Mouse (Mus musculus) midbrain, postnatal 0 days (tissue): ENCODE results near the gene Ppbp. TPM values are rescaled to one million over a fixed set of nuclear protein-coding genes. Genes with fewer than 3 reads are reported as not detected.

Source experiments
- ATAC-seq: fragments of 200-750 bp; cut with Nextera tagmentation; 2 replicates; pipeline ENCODE4 v1.8.0; 2017; ENCODE audit warnings: moderate number of reproducible peaks, mild to moderate bottlenecking, moderate TSS enrichment, moderate library complexity; ENCODE audit not compliant: low FRiP score
- DNase-seq: peaks from one replicate; pipeline ENCODE4 v3.0.0-alpha.2; 2015; ENCODE audit warnings: low spot score
- H3K27ac ChIP-seq: fragments of 300-500 bp; sonication (generic); 2 replicates; pipeline ENCODE4 v1.5.1; 2014; ENCODE audit warnings: low read depth, mild to moderate bottlenecking, low read length, mixed read lengths
- H3K27me3 ChIP-seq: fragments of 300-500 bp; sonication (generic); 2 replicates; pipeline ENCODE4 v1.6.1; 2014; ENCODE audit warnings: low read length, control low read depth, mixed read lengths; ENCODE audit not compliant: insufficient read depth
- H3K36me3 ChIP-seq: fragments of 300-500 bp; sonication (generic); 2 replicates; pipeline ENCODE4 v1.6.1; 2014; ENCODE audit warnings: low read length, control low read depth, mixed read lengths; ENCODE audit not compliant: insufficient read depth
- H3K4me1 ChIP-seq: fragments of 300-500 bp; sonication (generic); 2 replicates; pipeline ENCODE4 v1.6.1; 2014; ENCODE audit warnings: mild to moderate bottlenecking, control low read depth, antibody characterized with exemption, low read length, mixed read lengths; ENCODE audit not compliant: insufficient read depth
- H3K4me2 ChIP-seq: fragments of 300-500 bp; sonication (generic); 2 replicates; pipeline ENCODE4 v1.6.1; 2014; ENCODE audit warnings: low read depth, mild to moderate bottlenecking, low read length, mixed read lengths; ENCODE audit not compliant: poor library complexity, severe bottlenecking
- H3K4me3 ChIP-seq: fragments of 300-500 bp; sonication (generic); 2 replicates; pipeline ENCODE4 v1.5.1; 2014; ENCODE audit warnings: low read depth, mild to moderate bottlenecking, low read length, moderate library complexity
- H3K9ac ChIP-seq: fragments of 300-500 bp; sonication (generic); replicated peaks from 2 replicates; pipeline ENCODE4 v1.6.1; 2014; ENCODE audit warnings: mild to moderate bottlenecking, low read length, moderate library complexity, mixed read lengths; ENCODE audit not compliant: poor library complexity, severe bottlenecking
- H3K9me3 ChIP-seq: fragments of 300-500 bp; sonication (generic); 2 replicates; pipeline ENCODE4 v1.6.1; 2016; ENCODE audit warnings: low read length, control low read depth
- CTCF ChIP-seq: IDR thresholded peaks from 2 replicates; pipeline ENCODE4 v1.5.1; 2016; ENCODE audit warnings: antibody characterized with exemption, mild to moderate bottlenecking
- WGBS: fragments of 180-500 bp; shearing (Covaris S2); extraction: QIAGEN DNeasy Blood & Tissue Kit; methylation state at CpG from one replicate; pipeline ENCODE4 v1.1.7; 2014; 5-methylcytosine and 5-hydroxymethylcytosine counted together
- polyA plus RNA-seq: library from polyadenylated mRNA; unstranded; fragments of >200 nt; fragmentation: Nextera tagmentation; extraction: Ambion mirVana; gene quantifications from 2 replicates; pipeline ENCODE4 v1.2.1, GENCODE M21; 2015
- total RNA-seq: library from RNA; depleted of rRNA; stranded (reverse); fragments of >200 nt; gene quantifications from 2 replicates; pipeline ENCODE4 v1.2.3, GENCODE M21; 2014

Ppbp gene
- total and polyA plus RNA-seq, 2 experiments from 2014 or later: 0.19 TPM; not detected in 1

GRCm38 (mm10) chr5:90758020-90758605 lies 10.2 kb upstream of the Ppbp start:
- no peak for ATAC-seq
- peak; percentile 49 for DNase-seq
- Histone ChIP-seq H3K9ac (no peak overlapping the region), H3K27ac (no peak overlapping the region), H3K4me2 (no peak overlapping the region), H3K9me3 (no peaks in the 10 kb centered on the region), H3K4me1 (peaks cover 3% of the 10 kb centered on the region; the same call in 1 of the 2 replicates), H3K27me3 (no peaks in the 10 kb centered on the region), H3K36me3 (no peaks in the 10 kb centered on the region), H3K4me3 (no peak overlapping the region)
- TF ChIP-seq CTCF: no peak
- WGBS: 39% methylated on average over 5 of the region's 5 CpGs

DNA sequence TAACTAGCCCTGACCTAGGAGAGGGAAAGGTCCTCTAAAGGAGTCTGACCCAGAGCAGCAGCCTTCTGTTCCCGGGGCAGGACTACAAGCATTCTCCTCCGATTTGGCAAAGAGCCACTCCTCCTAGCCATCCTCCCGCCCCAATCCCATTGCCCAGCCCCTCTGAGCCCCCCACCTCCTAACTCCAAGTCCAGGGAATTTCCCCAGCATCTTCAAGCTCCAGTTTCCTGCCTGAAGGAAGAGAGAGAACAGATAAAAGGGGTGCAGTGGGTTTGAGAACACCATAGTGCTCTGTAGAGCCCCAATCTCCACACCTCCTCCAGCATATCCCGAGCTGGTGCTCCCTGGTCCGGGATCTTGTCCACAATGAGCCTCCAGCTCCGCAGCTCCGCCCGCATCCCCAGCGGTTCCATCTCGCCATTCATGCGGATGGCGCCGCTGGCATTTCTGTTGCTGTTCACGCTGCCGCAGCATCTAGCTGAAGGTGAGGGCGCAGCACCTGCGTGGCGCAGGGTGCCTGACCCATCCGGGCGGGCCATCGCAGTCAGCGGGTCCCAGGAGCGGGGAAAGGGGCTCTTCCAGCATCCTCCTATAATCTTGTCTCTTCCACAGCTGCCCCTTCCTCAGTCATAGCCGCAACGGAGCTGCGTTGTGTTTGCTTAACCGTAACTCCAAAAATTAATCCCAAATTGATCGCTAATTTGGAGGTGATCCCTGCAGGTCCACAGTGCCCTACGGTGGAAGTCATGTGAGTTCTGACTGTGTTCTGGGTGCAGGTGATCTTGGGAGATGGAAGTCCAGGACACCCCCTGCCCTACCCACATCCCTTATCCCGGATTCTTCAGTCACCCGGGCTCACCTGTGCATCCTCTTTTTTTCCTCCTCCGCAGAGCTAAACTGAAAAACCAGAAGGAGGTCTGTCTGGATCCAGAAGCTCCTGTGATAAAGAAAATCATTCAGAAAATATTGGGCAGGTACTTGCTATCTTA lies 8.9 kb upstream of the Ppbp start, which contains the start of gene Cxcl5:
Cxcl5 (plus strand) TSS at position 284 of the 989 bp plus-strand sequence.
- Histone ChIP-seq H3K27ac (no peak within 1 kb of the TSS), H3K9me3 (no peaks in the 10 kb centered on the region), H3K4me1 (peaks cover 3% of the 10 kb centered on the region; the same call in 1 of the 2 replicates), H3K4me2 (peak within 1 kb of the TSS; percentile 93), H3K27me3 (no peaks in the 10 kb centered on the region), H3K9ac (peak within 1 kb of the TSS; percentile 68), H3K36me3 (no peaks in the 10 kb centered on the region), H3K4me3 (peak within 1 kb of the TSS; percentile 66)
- DNase-seq (peak; percentile 39), ATAC-seq (peak; percentile 75)
- no peak for TF ChIP-seq CTCF
- WGBS: 2% methylated on average over 32 of the region's 32 CpGs

- Histone ChIP-seq H3K9ac (no peak overlapping the region), H3K4me3 (no peak overlapping the region), H3K27me3 (no peaks in the 10 kb centered on the region), H3K27ac (no peak overlapping the region), H3K36me3 (no peaks in the 10 kb centered on the region), H3K9me3 (no peaks in the 10 kb centered on the region), H3K4me2 (no peak overlapping the region), H3K4me1 (peaks cover 3% of the 10 kb centered on the region; the same call in 1 of the 2 replicates)
- ATAC-seq: no peak
- no peak for DNase-seq
- WGBS: 36% methylated on average over 4 of the region's 4 CpGs
- no peak for TF ChIP-seq CTCF
Measured at GRCm38 (mm10) chr5:90760303-90760702, 8.0 kb upstream of the Ppbp start.

DNA sequence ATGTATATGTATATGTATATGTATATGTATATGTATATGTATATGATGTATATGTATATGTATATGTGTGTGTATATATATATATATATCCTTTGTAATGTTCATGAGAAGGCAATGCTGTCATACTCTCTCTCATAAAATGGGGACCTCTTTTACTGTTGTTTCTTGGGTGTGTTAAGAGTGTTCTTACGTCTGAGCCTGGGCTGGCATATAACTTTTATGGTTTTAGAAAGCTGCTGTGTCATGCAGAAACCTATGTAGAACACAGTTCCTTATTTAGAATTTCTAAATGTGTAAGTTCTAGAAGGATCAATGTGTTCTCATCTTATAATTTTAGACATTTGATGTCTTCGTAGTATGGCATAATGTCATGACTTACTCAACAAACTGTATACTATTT lies 7.5 kb upstream of the Ppbp start:
- DNase-seq (no peak), ATAC-seq (no peak)
- H3K27me3 ChIP-seq: no peaks in the 10 kb centered on the region
- H3K9me3 ChIP-seq: no peaks in the 10 kb centered on the region
- peaks cover 3% of the 10 kb centered on the region; the same call in 1 of the 2 replicates for H3K4me1 ChIP-seq
- no peaks in the 10 kb centered on the region for H3K36me3 ChIP-seq
- TF ChIP-seq CTCF: no peak
- no peak overlapping the region for H3K4me3 ChIP-seq
- H3K9ac ChIP-seq: no peak overlapping the region
- H3K27ac ChIP-seq: no peak overlapping the region
- no peak overlapping the region for H3K4me2 ChIP-seq
- WGBS: 89% methylated on average over 2 of the region's 2 CpGs

- no peak overlapping the region for H3K4me2 ChIP-seq
- DNase-seq: no peak
- H3K36me3 ChIP-seq: no peaks in the 10 kb centered on the region
- ATAC-seq: no peak
- WGBS: 89% methylated on average over 3 of the region's 3 CpGs
- no peak overlapping the region for H3K27ac ChIP-seq
- H3K9ac ChIP-seq: no peak overlapping the region
- TF ChIP-seq CTCF: no peak
- H3K4me3 ChIP-seq: no peak overlapping the region
- peaks cover 3% of the 10 kb centered on the region; the same call in 1 of the 2 replicates for H3K4me1 ChIP-seq
- no peaks in the 10 kb centered on the region for H3K27me3 ChIP-seq
- H3K9me3 ChIP-seq: no peaks in the 10 kb centered on the region
Measured at GRCm38 (mm10) chr5:90761834-90762233, 6.5 kb upstream of the Ppbp start.
